Mouse (Mus musculus): ENCODE measurements around the gene Ksr1. TPM values are rescaled to one million over a fixed set of nuclear protein-coding genes. Genes with fewer than 3 reads are reported as not detected.

Gene Ksr1
- polyA plus RNA-seq, 1 experiment, result 4.6 TPM

Other genes with a start within 250 kb of the Ksr1 start
- gene Nos2, start 225.6 kb downstream of the Ksr1 start, polyA plus RNA-seq (2012; ENCODE audit: insufficient read depth, insufficient read length, missing spikeins), result 2.6 and 3.8 TPM in 2 replicates
- gene Lgals9, start 161.5 kb downstream of the Ksr1 start, polyA plus RNA-seq (2012; ENCODE audit: insufficient read depth, insufficient read length, missing spikeins), result 39.6 and 55.8 TPM in 2 replicates
- 8.8 TPM in 2 replicates for gene Wsb1, start 108.3 kb upstream of the Ksr1 start, polyA plus RNA-seq (2012; ENCODE audit: insufficient read depth, insufficient read length, missing spikeins)
- gene Gm9964, start 150.5 kb upstream of the Ksr1 start, polyA plus RNA-seq (2012; ENCODE audit: insufficient read depth, insufficient read length, missing spikeins), result not detected in 2 replicates
- gene Nf1, start 193.3 kb upstream of the Ksr1 start, polyA plus RNA-seq (2012; ENCODE audit: insufficient read depth, insufficient read length, missing spikeins), result 9.9 and 14.3 TPM in 2 replicates

Data from brown adipose tissue, adult 24 weeks (tissue).